Mouse (Mus musculus) adrenal gland, postnatal 10 days (tissue): ENCODE results near the gene Numa1. TPM values are rescaled to one million over a fixed set of nuclear protein-coding genes. Genes with fewer than 3 reads are reported as not detected.
A peak's percentile ranks its signal among the peaks of the same experiment; 100 is the strongest.
"Not testable (repeated sequence)": the region's sequence is repeated elsewhere in the genome, so short reads cannot be mapped to it uniquely, and the experiment has no call there.

Experiments used
- DNase-seq: peaks from one replicate; pipeline ENCODE4 v3.0.0; 2021; ENCODE audit warnings: mixed read lengths
- long read RNA-seq, 2 experiments: library from polyadenylated mRNA; stranded (forward); transcript quantifications; one replicate each; pipeline ENCODE4 v2.0.0; 2021
- total RNA-seq, 2 experiments: library from RNA; stranded (reverse); gene quantifications; 2 replicates each; pipeline ENCODE4 v1.2.3; 2021

Gene Numa1
- total RNA-seq, result 100 to 1,000 TPM; 117 to 151 TPM
- long read RNA-seq, experiment 1, partial matches to known transcripts, result 12 of 22 reads
- long read RNA-seq, experiment 1, other reads (novel, unspliced or antisense), result 6 of 22 reads
- long read RNA-seq, experiment 2, transcript Numa1-202 (13 exons, 2,934 nt), result major isoform, 9 of 20 reads
- long read RNA-seq, experiment 2, partial matches to known transcripts, result 4 of 20 reads
- long read RNA-seq, experiment 2, other reads (novel, unspliced or antisense), result 7 of 20 reads

DNA sequence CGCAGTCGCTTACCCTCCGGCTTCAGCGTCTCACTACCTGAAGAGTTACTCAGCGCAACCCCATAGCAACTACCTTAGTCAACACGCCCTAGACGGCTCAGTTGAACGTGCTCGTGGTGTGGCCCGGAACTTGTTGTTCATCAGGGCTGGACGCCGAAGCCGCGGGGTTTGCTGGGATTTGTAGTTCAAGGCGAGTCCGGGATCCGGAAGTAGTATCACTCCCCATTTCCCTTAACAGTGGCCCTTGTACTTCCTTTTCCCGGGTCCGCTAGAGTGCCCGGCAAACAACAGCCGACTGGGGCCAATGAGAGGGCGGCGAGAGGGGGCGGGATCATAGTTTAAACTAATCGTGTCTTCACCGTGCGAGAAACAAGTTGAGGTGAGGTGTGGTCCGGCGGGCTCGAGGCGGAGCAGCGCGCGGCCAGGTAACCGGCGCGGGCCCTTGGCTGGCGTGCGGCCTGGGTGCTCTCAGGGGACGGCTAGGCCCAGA is at the start of gene Numa1, which contains the start of gene Lrrc51:
TSS of gene Numa1 (plus strand) at position 361 of the 490 bp plus-strand sequence.
TSS of gene Lrrc51 (minus strand) at position 145 of the 490 bp plus-strand sequence.
- peak; percentile 96 for DNase-seq

- DNase-seq, result no peak
Observed at GRCm38 (mm10) chr7:101884160-101884559, 49.8 kb upstream of the Numa1 start.

- no peak for DNase-seq
Observed at GRCm38 (mm10) chr7:101886274-101886673, 47.6 kb upstream of the Numa1 start.

DNA sequence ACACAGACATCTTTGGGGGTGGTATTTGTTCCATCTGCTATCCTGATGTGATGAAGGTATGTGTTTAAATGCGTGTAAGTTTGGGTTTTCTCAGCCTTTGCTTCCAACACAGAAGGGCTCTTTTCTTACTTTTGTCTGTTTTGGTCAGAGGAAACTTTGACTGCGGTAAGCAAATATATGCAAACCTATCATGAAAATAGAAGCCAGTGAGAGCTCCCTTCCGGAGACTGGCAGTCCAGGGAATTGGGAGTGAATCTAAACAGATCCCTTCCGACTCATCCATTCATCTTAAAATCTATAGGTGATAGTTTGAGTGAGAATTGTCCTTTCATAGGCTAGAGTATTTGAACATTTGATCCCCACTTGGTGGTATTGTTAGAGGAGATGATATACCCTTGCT is 45.5 kb upstream of the Numa1 start:
- no peak for DNase-seq

DNA sequence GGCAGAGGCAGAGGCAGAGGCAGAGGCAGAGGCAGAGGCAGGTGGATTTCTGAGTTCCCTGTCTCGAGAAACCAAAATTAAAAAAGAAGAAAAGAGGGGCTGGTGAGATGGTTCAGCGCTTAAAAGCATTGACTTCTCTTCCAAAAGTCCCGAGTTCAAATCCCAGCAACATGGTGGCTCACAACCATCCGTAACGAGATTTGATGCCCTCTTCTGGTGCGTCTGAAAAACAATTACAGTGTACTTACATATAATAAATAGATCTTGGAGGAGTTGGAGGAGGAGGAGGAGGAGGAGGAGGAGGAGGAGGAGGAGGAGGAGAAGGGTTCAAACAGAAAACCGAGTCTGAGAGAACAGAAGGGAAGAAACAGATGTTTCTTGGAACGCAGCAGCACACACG is 38.2 kb upstream of the Numa1 start:
- no peak for DNase-seq

DNA sequence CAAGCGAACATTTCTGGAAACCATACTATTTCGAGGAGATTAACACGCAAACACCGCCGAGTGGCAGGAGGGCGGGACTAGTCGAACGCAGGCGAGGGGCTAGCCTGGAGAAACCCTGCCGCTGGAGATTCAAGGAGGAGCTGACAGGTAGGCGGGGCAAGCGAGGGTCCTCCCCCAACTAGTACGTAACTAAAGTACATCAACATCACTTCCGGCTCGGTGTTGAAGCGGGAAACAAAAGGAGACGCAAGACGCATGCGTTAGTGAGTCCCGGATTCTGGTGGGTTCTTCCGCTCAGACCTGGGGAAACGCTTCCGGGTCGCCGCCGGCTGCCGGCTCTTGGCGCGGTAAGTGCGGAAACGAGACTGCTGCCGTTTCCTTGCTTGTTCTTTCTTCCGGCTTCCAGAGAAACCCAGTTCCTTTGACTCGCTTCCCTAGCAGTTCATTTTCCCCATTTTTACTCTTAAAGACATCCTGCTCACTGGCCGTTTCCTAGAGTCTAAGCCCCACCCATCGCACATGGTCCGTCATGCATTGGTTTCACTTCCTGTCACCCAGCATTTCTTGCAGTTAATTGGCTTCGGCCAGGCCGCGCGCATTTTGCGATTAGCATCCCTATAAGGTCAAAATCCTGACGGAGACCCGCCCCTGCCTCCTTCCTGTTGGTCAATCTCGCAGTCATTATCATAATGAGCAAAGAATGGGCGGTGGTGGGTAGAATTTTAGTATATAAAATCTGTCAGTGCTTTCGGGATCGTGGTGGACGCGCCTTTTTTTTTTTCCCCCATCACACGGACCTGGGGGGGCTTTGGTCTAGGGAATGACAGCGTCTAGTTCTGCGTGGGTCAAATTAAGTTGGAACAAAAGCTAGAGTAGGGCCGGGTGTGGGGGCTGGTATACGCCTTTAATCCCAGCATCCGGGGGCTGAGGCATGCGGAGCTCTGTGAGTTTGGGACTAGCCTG is 37.5 kb upstream of the Numa1 start:
- DNase-seq, result peak; percentile 95

DNA sequence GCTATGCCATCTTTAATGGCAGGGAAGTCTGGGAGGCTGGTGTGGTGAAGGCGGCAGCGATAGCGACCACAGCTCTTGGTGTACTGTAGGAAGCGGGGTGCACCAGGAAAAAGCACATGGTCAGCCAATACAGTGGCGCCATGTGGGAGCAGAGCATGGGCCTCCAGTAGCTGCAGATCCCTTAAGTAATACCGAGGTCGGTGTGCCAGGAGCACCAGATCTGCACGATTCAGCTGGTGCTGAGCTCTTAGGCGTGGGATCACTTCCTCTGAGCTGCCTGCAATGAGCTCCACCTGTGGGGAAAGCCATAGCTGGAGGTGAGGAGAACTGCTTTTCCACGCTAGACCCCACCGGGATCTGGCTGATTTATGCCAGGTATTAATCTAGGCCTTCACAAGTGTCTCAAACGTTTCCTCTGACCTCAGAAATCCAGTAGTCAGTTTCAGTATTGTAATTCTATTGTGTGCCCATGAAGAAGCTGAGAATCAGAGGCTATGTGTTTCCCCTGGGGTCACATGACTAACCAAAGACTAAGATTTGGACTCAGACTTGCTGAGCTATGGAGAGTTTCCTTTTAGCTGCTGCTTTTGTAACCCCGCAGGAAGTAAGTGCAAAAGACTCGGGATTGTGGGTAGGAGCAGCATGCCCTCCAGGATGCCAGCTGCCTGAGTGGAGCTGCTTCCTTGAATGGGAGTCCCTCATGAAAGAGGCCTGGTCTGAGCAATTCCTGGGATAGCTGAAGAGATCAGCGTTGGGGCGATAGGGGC is 33.4 kb upstream of the Numa1 start:
- no peak for DNase-seq

- DNase-seq, result no peak
Observed at GRCm38 (mm10) chr7:101901969-101902368, 31.9 kb upstream of the Numa1 start.

GRCm38 (mm10) chr7:101902846-101903245 is 31.1 kb upstream of the Numa1 start:
- DNase-seq, result no peak

DNA sequence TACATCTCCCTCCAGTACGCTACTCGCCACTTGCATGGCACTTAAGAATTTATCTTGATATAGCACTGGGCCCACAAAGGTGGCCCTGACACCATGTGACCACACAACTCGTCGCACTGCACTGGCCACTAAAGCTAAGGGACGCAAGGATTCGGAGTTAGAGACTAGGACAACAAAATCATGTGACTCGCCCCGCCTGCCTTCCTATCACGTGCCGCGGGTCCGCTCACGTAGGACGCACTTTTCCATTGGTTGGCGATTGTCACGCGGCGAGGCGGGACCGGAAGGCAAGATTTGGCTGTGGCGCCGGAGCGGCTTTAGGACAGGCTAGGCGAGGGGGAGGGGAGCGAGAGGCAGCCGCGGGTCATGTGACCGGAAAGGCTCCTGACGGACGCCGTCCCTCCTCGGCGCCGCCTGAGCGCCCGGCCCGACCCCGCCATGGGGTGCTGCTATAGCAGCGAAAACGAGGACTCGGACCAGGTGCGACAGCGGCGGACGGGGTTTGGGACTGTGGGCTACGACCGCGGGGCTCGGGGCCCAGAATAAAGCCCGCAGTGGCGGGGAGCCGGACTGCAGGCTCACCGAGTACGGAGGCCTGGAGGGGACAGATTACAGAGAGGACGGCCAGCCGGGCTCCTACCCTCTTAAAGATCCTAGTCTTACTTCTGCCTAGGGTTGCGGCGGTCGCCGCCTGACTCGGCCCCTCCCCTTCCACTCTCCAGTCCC is 28.2 kb upstream of the Numa1 start, which contains the start of gene Lamtor1:
TSS of gene Lamtor1 (plus strand) at position 344 of the 726 bp plus-strand sequence.
- peak; percentile 99 for DNase-seq

DNA sequence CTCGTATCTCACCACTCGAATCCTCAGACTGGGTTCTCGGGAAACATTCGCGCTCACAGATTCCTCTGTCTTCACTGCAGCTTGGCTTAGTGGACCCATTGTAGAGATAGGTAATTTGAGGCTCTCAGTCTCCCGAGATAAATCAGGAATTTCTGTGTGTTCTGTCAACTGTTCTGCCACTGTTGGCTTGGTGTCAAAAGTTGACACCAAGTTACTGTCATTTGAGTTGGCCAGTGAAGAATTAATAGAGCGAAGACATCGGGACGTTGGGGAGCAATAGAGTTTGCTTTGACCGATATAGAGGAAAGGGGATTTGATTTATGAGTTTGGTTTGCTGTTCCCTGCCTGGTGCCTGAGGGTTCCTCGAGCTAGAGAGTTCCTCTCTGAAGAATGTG is 27.6 kb upstream of the Numa1 start, which contains the start of gene Tomt:
TSS of gene Tomt (minus strand) at position 73 of the 395 bp plus-strand sequence.
- no peak for DNase-seq

GRCm38 (mm10) chr7:101906696-101907095 is 27.2 kb upstream of the Numa1 start:
- peak; percentile 34 for DNase-seq

- no peak for DNase-seq
Observed at GRCm38 (mm10) chr7:101908367-101908766, 25.5 kb upstream of the Numa1 start.

- peak; percentile 55 for DNase-seq
Observed at GRCm38 (mm10) chr7:101910138-101910537, 23.8 kb upstream of the Numa1 start.

GRCm38 (mm10) chr7:101911982-101912381 is 21.9 kb upstream of the Numa1 start:
- DNase-seq, result no peak

DNA sequence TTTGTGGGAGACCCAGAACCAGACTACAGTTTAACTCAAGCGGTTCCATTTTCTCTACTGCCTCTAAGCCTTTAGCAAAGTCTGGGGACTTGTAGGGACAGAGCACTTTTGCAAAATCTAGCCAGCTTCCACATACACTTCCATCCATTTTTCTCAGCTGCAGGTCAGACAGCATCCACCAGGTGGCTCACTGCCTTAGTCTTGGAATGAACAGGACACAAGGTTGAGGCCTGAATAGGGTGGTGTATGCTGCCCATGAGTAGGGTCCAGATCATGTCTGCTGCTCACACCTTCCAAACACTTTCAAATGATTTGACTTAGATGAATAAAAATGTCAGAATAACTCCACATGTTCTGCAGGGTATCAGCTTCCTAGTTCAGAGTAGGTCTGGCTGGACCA is 15.8 kb upstream of the Numa1 start:
- DNase-seq, result peak; percentile 78

DNA sequence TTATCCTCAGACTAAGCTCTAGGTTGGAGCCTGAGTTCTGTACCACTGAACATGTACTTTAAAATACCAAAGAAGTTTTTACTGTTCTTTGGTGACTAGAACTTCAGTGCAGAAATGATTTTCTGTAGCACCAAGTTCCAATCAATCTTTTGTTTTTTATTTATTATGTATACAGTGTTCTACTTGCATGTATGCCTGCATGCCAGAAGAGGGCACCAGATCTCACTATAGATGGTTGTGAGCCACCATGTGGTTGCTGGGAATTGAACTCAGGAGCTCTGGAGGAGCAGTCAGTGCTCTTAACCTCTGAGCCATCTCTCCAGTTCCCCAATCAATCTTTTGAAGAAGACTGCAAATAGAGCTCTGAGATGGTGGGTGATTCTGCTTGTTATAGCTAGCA is 8.0 kb upstream of the Numa1 start:
- not testable (repeated sequence) for DNase-seq

GRCm38 (mm10) chr7:101928093-101928492 is 5.8 kb upstream of the Numa1 start:
- peak; percentile 63 for DNase-seq

- no peak for DNase-seq
Observed at GRCm38 (mm10) chr7:101932551-101932950, 1.4 kb upstream of the Numa1 start.

GRCm38 (mm10) chr7:101933300-101933699 is 611 bp upstream of the Numa1 start:
- DNase-seq, result peak; percentile 33

GRCm38 (mm10) chr7:101935957-101936356 is 2.0 kb downstream of the Numa1 start:
- no peak for DNase-seq
